Mouse (Mus musculus) layer of hippocampus, adult 18-20 months (tissue): ENCODE measurements around the gene Trappc3. TPM values are rescaled to one million over a fixed set of nuclear protein-coding genes. Genes with fewer than 3 reads are reported as not detected.

Source experiments
- DNase-seq, 2 experiments: peaks; one replicate each; pipeline ENCODE4 v3.0.0; 2022; ENCODE audit warnings: low spot score in 2 of 2
- total RNA-seq, 2 experiments: library from RNA; stranded (reverse); gene quantifications; 2 replicates each; pipeline ENCODE4 v1.2.3; 2021

Gene Trappc3
- total RNA-seq, 2 experiments from 2014 or later, result 83.4 to 87.4 TPM

GRCm38 (mm10) chr4:126309922-126310309 lies 47.8 kb downstream of the Trappc3 start:
- DNase-seq, result peak; percentile 66 to 91

DNA sequence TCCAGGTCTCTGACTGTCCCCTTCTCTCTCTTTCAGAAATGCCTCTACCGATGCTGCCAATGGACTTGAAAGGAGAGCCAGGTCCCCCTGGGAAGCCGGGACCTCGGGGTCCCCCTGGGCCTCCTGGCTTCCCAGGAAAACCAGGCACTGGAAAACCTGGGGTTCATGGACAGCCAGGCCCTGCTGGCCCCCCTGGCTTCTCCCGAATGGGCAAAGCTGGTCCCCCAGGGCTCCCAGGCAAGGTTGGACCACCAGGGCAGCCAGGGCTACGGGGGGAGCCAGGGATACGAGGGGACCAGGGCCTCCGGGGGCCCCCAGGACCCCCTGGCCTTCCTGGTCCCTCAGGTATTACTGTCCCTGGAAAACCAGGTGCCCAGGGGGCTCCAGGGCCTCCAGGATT lies 48.2 kb downstream of the Trappc3 start:
- no peak for DNase-seq

DNA sequence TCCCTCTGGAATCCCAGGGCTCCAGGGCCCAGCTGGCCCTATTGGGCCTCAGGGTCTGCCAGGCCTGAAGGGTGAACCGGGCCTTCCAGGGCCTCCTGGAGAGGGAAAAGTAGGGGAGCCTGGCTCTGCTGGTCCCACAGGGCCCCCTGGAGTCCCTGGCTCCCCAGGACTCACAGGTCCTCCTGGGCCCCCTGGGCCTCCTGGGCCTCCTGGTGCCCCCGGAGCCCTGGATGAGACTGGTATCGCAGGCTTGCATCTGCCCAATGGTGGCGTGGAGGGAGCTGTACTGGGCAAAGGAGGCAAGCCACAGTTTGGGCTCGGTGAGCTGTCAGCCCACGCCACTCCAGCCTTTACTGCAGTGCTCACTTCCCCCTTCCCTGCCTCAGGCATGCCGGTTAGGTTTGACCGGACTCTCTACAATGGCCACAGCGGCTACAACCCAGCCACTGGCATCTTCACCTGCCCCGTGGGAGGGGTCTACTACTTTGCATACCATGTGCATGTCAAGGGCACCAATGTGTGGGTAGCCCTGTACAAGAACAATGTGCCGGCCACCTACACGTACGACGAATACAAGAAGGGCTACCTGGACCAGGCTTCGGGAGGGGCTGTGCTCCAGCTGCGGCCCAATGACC lies 49.6 kb downstream of the Trappc3 start:
- DNase-seq, result no peak

GRCm38 (mm10) chr4:126313202-126313601 lies 51.1 kb downstream of the Trappc3 start:
- no peak for DNase-seq

DNA sequence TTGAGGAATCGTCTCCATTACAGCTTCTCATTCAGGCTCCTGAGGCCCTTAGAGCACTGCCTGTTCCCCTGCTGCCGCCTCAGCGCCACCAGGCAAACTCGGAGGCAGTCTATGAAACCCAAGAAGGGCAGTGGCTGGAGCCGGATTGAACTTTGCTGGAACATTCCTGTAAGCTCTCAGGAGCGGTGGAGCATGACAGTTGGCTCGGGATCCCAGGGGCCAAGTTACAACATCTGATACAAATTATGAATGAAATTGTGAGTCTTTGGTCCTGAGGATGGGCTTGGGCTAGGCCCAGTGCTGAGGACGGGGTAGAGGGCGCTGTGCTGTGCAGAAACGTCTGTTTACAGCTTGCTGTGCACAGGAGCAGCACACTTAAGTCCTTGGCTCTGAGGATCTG lies 52.3 kb downstream of the Trappc3 start:
- no peak for DNase-seq

- peak in 1 of 2 experiments; percentile 66 for DNase-seq
These were observed 53.8 kb downstream of the Trappc3 start for GRCm38 (mm10) chr4:126315931-126316330.

GRCm38 (mm10) chr4:126316443-126317040 lies 54.4 kb downstream of the Trappc3 start:
- no peak for DNase-seq

DNA sequence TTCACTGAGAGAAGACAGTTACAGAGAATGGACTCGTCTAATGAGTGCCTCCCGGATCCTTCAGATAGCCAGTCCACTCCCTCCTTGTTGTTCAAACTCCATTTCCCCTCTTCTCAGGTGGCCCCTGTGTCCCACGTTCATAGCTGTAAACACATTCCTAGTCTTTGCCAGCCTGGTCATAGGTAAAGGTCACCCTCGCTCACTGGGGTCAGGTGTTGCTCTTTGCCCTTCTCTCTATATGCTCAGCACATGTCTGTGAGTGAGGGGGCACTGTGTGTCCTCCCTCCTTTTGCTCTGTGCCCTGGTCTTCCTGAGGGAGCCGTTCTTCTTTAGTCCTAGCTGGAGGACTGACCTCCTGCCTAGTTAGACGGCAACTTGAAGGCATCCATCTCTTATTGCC lies 57.7 kb downstream of the Trappc3 start:
- DNase-seq, result no peak

GRCm38 (mm10) chr4:126321111-126321853 lies 59.2 kb downstream of the Trappc3 start, which contains the start of gene Adprhl2:
Adprhl2 (minus strand) TSS chr4:126321703.
- DNase-seq, result peak; percentile 98

GRCm38 (mm10) chr4:126321854-126322511 lies 59.9 kb downstream of the Trappc3 start:
- no peak for DNase-seq

GRCm38 (mm10) chr4:126322646-126323045 lies 60.5 kb downstream of the Trappc3 start:
- DNase-seq, result no peak

GRCm38 (mm10) chr4:126324861-126325260 lies 62.7 kb downstream of the Trappc3 start:
- no peak for DNase-seq

GRCm38 (mm10) chr4:126325281-126325861 lies 63.2 kb downstream of the Trappc3 start, which contains the start of gene Tekt2:
Tekt2 (minus strand) TSS chr4:126325688.
- DNase-seq, result no peak

Other genes with a start within 250 kb of the Trappc3 start
- 1 to 10 TPM; 3.8 to 6.2 TPM for gene Csf3r, start 237.8 kb upstream of the Trappc3 start, total RNA-seq
- 10 to 100 TPM; 47.9 to 49.8 TPM for gene Mrps15, start 215.4 kb upstream of the Trappc3 start, total RNA-seq
- 10 to 100 TPM; 43.6 to 47.6 TPM for gene Oscp1, start 203.8 kb upstream of the Trappc3 start, total RNA-seq
- gene Lsm10, start 165.7 kb upstream of the Trappc3 start, total RNA-seq, result 10 to 100 TPM; 12.7 to 15.6 TPM
- gene Stk40, start 158.4 kb upstream of the Trappc3 start, total RNA-seq, result 10 to 100 TPM; 30.2 to 32.9 TPM
- gene Eva1b, start 114.6 kb upstream of the Trappc3 start, total RNA-seq, result 1 to 10 TPM; 1.8 to 1.9 TPM
- gene Sh3d21, start 98.8 kb upstream of the Trappc3 start, total RNA-seq, result under 1 TPM; 0.57 to 0.58 TPM
- gene Thrap3, start 59.6 kb upstream of the Trappc3 start, total RNA-seq, result 100 to 1,000 TPM; 136 to 145 TPM
- gene Map7d1, start 6.0 kb upstream of the Trappc3 start, total RNA-seq, result 100 to 1,000 TPM; 245 to 258 TPM
- 1 to 10 TPM; 1.7 to 2.3 TPM for gene Col8a2, start 24.5 kb downstream of the Trappc3 start, total RNA-seq
- 10 to 100 TPM; 29.1 to 32.3 TPM for gene Adprhl2, start 59.4 kb downstream of the Trappc3 start, total RNA-seq
- under 1 TPM; 0.94 to 0.99 TPM for gene Tekt2, start 63.4 kb downstream of the Trappc3 start, total RNA-seq
- 10 to 100 TPM; 36.9 to 38.7 TPM for gene Ago3, start 167.2 kb downstream of the Trappc3 start, total RNA-seq
- gene Ago1, start 206.3 kb downstream of the Trappc3 start, total RNA-seq, result 10 to 100 TPM; 58.7 to 59.3 TPM